Mouse (Mus musculus): Measurements from ENCODE around the gene Clcnka. TPM values are rescaled to one million over a fixed set of nuclear protein-coding genes. Genes with fewer than 3 reads are reported as not detected.

Gene Clcnka
- polyA plus RNA-seq, 1 experiment, result not detected

GRCm38 (mm10) chr4:141337986-141338385 is 60.5 kb downstream of the Clcnka start:
- TF ChIP-seq EP300 (IDR thresholded peaks at IDR 0.05; ENCODE audit: insufficient read depth, low read depth, low read length) (peak; percentile 53; the same call in 1 of the 2 replicates), POLR2A (IDR thresholded peaks at IDR 0.05; ENCODE audit: insufficient read depth, low read length) (no peak), CTCF (IDR thresholded peaks at IDR 0.05; ENCODE audit: low read depth, low read length) (no peak)
- H3K9me3 ChIP-seq (replicated peaks; ENCODE audit: control insufficient read depth, insufficient read depth, low read length, poor library complexity, severe bottlenecking), result no peaks in the 10 kb centered on the region
- H3K4me1 ChIP-seq (ENCODE audit: control insufficient read depth, insufficient read depth, low read length), result peaks cover 9% of the 10 kb centered on the region
- H3K27me3 ChIP-seq (ENCODE audit: control insufficient read depth, insufficient read depth, low read length, poor library complexity, severe bottlenecking), result no peaks in the 10 kb centered on the region
- H3K27ac ChIP-seq (ENCODE audit: insufficient read depth, low read length), result no peak overlapping the region
- no peaks in the 10 kb centered on the region for H3K36me3 ChIP-seq (ENCODE audit: control insufficient read depth, insufficient read depth, low read length, poor library complexity, severe bottlenecking)
- 0 out of 2 replicates have a peak overlapping the region, but pooled peaks have one; percentile 2 for H3K4me3 ChIP-seq (ENCODE audit: low read depth, low read length)
- H3K9ac ChIP-seq (ENCODE audit: low read depth, poor library complexity, severe bottlenecking), result no peak overlapping the region

- no peak for TF ChIP-seq POLR2A (IDR thresholded peaks at IDR 0.05; ENCODE audit: insufficient read depth, low read length)
- TF ChIP-seq EP300 (IDR thresholded peaks at IDR 0.05; ENCODE audit: insufficient read depth, low read depth, low read length), result no peak
- TF ChIP-seq CTCF (IDR thresholded peaks at IDR 0.05; ENCODE audit: low read depth, low read length), result no peak
- peaks cover 9% of the 10 kb centered on the region for H3K4me1 ChIP-seq (ENCODE audit: control insufficient read depth, insufficient read depth, low read length)
- no peaks in the 10 kb centered on the region for H3K27me3 ChIP-seq (ENCODE audit: control insufficient read depth, insufficient read depth, low read length, poor library complexity, severe bottlenecking)
- no peaks in the 10 kb centered on the region for H3K9me3 ChIP-seq (replicated peaks; ENCODE audit: control insufficient read depth, insufficient read depth, low read length, poor library complexity, severe bottlenecking)
- no peak overlapping the region for H3K27ac ChIP-seq (ENCODE audit: insufficient read depth, low read length)
- no peaks in the 10 kb centered on the region for H3K36me3 ChIP-seq (ENCODE audit: control insufficient read depth, insufficient read depth, low read length, poor library complexity, severe bottlenecking)
- H3K4me3 ChIP-seq (ENCODE audit: low read depth, low read length), result no peak overlapping the region
- H3K9ac ChIP-seq (ENCODE audit: low read depth, poor library complexity, severe bottlenecking), result no peak overlapping the region
Observed at GRCm38 (mm10) chr4:141336196-141336595, 62.3 kb downstream of the Clcnka start.

DNA sequence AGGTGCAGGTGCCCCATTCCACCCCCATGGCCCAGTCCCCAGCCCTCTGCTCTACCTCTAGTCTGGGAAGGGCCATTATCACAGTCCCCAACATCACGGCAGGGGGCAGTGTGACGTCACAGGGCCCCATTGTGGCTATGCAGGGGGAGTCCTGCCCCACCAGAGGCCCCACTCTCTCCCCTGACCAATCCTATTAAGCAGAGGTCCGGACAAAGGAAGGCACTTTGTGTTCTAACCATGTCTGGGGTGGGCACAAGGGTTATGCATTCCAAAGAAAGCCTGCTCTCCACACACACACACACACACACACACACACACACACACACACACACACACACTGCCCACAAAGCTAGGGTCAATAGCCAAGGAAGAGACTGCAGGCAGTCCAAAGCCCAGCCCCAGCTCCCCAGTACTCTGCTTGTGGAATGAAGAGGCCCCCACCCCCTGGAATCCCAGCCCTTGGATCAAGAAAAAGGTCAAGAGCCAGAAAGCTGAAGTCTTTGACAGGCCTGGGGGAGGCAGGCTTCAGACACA is 63.2 kb downstream of the Clcnka start:
- no peak for TF ChIP-seq EP300 (IDR thresholded peaks at IDR 0.05; ENCODE audit: insufficient read depth, low read depth, low read length)
- no peak for TF ChIP-seq POLR2A (IDR thresholded peaks at IDR 0.05; ENCODE audit: insufficient read depth, low read length)
- TF ChIP-seq CTCF (IDR thresholded peaks at IDR 0.05; ENCODE audit: low read depth, low read length), result no peak
- Histone ChIP-seq H3K27ac (ENCODE audit: insufficient read depth, low read length) (no peak overlapping the region), H3K9ac (ENCODE audit: low read depth, poor library complexity, severe bottlenecking) (no peak overlapping the region), H3K4me1 (ENCODE audit: control insufficient read depth, insufficient read depth, low read length) (peaks cover 8% of the 10 kb centered on the region), H3K36me3 (ENCODE audit: control insufficient read depth, insufficient read depth, low read length, poor library complexity, severe bottlenecking) (no peaks in the 10 kb centered on the region), H3K4me3 (ENCODE audit: low read depth, low read length) (no peak overlapping the region), H3K27me3 (ENCODE audit: control insufficient read depth, insufficient read depth, low read length, poor library complexity, severe bottlenecking) (no peaks in the 10 kb centered on the region), H3K9me3 (replicated peaks; ENCODE audit: control insufficient read depth, insufficient read depth, low read length, poor library complexity, severe bottlenecking) (no peaks in the 10 kb centered on the region)

GRCm38 (mm10) chr4:141334695-141335094 is 63.8 kb downstream of the Clcnka start:
- no peak for TF ChIP-seq EP300 (IDR thresholded peaks at IDR 0.05; ENCODE audit: insufficient read depth, low read depth, low read length)
- no peak for TF ChIP-seq POLR2A (IDR thresholded peaks at IDR 0.05; ENCODE audit: insufficient read depth, low read length)
- peaks cover 8% of the 10 kb centered on the region for H3K4me1 ChIP-seq (ENCODE audit: control insufficient read depth, insufficient read depth, low read length)
- no peak overlapping the region for H3K4me3 ChIP-seq (ENCODE audit: low read depth, low read length)
- no peaks in the 10 kb centered on the region for H3K9me3 ChIP-seq (replicated peaks; ENCODE audit: control insufficient read depth, insufficient read depth, low read length, poor library complexity, severe bottlenecking)
- no peaks in the 10 kb centered on the region for H3K27me3 ChIP-seq (ENCODE audit: control insufficient read depth, insufficient read depth, low read length, poor library complexity, severe bottlenecking)
- no peak overlapping the region for H3K9ac ChIP-seq (ENCODE audit: low read depth, poor library complexity, severe bottlenecking)
- no peaks in the 10 kb centered on the region for H3K36me3 ChIP-seq (ENCODE audit: control insufficient read depth, insufficient read depth, low read length, poor library complexity, severe bottlenecking)
- no peak overlapping the region for H3K27ac ChIP-seq (ENCODE audit: insufficient read depth, low read length)

Other genes starting within 250 kb of the Clcnka start
- 1.6 and 2.8 TPM in 2 replicates for gene Rsg1, start 184.8 kb downstream of the Clcnka start, polyA plus RNA-seq (2011; ENCODE audit: insufficient read depth, insufficient read length, low read depth, missing spikeins)
- 7.5 and 8.3 TPM in 2 replicates for gene Arhgef19, start 159.2 kb downstream of the Clcnka start, polyA plus RNA-seq (2011; ENCODE audit: insufficient read depth, insufficient read length, low read depth, missing spikeins)
- gene Epha2, start 97.5 kb downstream of the Clcnka start, polyA plus RNA-seq (2011; ENCODE audit: insufficient read depth, insufficient read length, low read depth, missing spikeins), result 44.7 and 51.3 TPM in 2 replicates
- gene Fam131c, start 30.5 kb downstream of the Clcnka start, polyA plus RNA-seq (2011; ENCODE audit: insufficient read depth, insufficient read length, low read depth, missing spikeins), result 3.0 and 3.6 TPM in 2 replicates
- gene Clcnkb, start 17.3 kb upstream of the Clcnka start, polyA plus RNA-seq (2011; ENCODE audit: insufficient read depth, insufficient read length, low read depth, missing spikeins), result 1.0 and 1.5 TPM in 2 replicates
- 0.40 TPM in 1 of 2 replicates, not detected in the other for gene Hspb7, start 22.1 kb upstream of the Clcnka start, polyA plus RNA-seq (2011; ENCODE audit: insufficient read depth, insufficient read length, low read depth, missing spikeins)
- gene Srarp, start 37.4 kb upstream of the Clcnka start, polyA plus RNA-seq (2011; ENCODE audit: insufficient read depth, insufficient read length, low read depth, missing spikeins), result not detected in 2 replicates
- gene Zbtb17, start 45.9 kb upstream of the Clcnka start, polyA plus RNA-seq (2011; ENCODE audit: insufficient read depth, insufficient read length, low read depth, missing spikeins), result 16.4 and 17.1 TPM in 2 replicates
- 39.6 and 46.9 TPM in 2 replicates for gene Spen, start 139.9 kb upstream of the Clcnka start, polyA plus RNA-seq (2011; ENCODE audit: insufficient read depth, insufficient read length, low read depth, missing spikeins)
- 73.8 and 76.6 TPM in 2 replicates for gene Fblim1, start 207.4 kb upstream of the Clcnka start, polyA plus RNA-seq (2011; ENCODE audit: insufficient read depth, insufficient read length, low read depth, missing spikeins)
- gene Tmem82, start 219.9 kb upstream of the Clcnka start, polyA plus RNA-seq (2011; ENCODE audit: insufficient read depth, insufficient read length, low read depth, missing spikeins), result 3.4 and 4.5 TPM in 2 replicates
- gene Slc25a34, start 225.1 kb upstream of the Clcnka start, polyA plus RNA-seq (2011; ENCODE audit: insufficient read depth, insufficient read length, low read depth, missing spikeins), result 0.82 and 1.8 TPM in 2 replicates

Measured in ES-Bruce4 (cell line).